Mouse (Mus musculus): ENCODE results near the gene Acsl1. TPM values are rescaled to one million over a fixed set of nuclear protein-coding genes. Genes with fewer than 3 reads are reported as not detected.
"Not testable (repeated sequence)": the region's sequence is repeated elsewhere in the genome, so short reads cannot be mapped to it uniquely, and the experiment has no call there.

Gene Acsl1
- polyA plus RNA-seq, 1 experiment: 23.2 TPM

DNA sequence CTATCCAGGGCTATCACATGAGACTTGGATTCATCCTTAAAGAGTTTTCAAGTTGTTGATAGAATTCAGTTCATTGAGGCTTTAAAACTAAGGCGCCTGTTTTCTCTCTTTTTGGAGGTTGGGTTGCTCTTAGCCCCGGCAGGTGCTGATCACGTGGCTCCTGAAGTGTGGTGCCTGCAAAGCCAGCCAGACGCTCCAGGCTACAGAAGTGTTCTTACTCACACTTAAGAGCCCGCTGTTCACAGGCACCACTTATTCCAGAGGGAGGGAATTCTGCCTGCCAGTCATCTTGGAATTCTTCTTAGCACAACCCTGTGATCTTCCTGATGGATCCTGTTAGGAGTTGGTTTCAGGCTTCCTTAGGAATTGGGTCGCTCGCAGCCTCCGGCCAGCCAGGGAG is 97.1 kb downstream of the Acsl1 start:
- Histone ChIP-seq H3K4me1 (ENCODE audit: control insufficient read depth, insufficient read depth, low read length) (no peaks in the 10 kb centered on the region), H3K27ac (ENCODE audit: insufficient read depth, low read depth, low read length) (no peak overlapping the region), H3K4me3 (ENCODE audit: insufficient read depth, low read length) (no peak overlapping the region)
- no peak for TF ChIP-seq CTCF (IDR thresholded peaks at IDR 0.05; ENCODE audit: low read depth, low read length)
- no peak for TF ChIP-seq POLR2A (IDR thresholded peaks at IDR 0.05; ENCODE audit: borderline replicate concordance, low read depth, low read length)

DNA sequence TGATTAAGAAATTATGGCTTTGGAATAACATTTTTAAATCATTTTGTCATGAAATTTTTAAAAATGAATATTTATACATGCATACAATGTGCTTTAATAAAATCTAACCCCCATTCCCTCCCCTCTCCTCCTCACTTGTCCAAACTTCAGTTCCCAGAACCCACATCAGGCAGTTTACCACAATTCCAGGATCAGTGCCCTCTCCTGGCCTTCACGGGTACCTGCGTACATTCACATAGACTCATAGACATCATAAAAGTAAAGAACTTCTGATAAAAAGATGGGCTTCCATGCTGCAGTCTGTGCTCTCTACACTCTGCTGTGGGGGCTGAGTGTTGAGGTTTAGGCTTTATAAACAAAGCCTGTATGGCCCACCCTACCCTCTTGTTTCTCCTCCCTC is 98.1 kb downstream of the Acsl1 start:
- Histone ChIP-seq H3K4me1 (ENCODE audit: control insufficient read depth, insufficient read depth, low read length) (no peaks in the 10 kb centered on the region), H3K27ac (ENCODE audit: insufficient read depth, low read depth, low read length) (no peak overlapping the region), H3K4me3 (ENCODE audit: insufficient read depth, low read length) (no peak overlapping the region)
- TF ChIP-seq POLR2A (IDR thresholded peaks at IDR 0.05; ENCODE audit: borderline replicate concordance, low read depth, low read length) (no peak), CTCF (IDR thresholded peaks at IDR 0.05; ENCODE audit: low read depth, low read length) (no peak)

DNA sequence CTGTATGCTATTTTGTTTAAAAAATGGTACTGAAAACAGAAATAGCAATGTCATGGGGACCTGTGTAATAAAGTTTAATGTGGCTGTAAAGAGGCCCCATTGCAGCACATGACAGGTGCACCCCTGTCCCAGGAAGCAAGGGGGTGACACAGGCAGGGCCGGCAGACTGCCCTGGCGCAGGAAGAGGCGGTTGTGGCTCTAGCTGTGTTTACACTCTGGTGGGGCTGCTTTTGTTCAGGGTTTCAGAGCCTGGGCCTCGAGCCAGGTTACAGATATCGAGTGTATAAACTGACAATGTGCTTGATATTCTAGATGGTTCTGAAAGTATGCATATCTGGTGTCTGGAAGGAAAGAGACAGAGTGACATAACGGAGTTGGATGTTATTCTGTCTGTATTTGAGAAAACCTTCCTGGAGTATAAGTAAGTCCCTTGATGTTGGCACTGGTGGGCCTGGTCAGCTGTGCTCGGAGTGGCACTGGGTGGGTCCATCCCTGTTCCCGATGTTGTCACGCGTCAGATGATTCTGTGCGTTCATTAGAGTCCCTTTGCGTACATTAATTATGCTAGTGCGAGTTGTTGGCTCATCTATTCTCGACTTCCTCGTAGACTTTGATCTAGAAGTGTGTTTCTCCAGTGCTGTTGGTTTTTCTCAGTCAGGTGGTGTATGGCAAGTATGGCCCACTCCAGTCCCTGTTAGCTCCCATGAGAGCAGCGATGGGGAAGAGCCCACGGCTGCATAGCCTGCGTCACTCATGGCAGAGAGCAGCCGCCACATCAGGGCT is 99.0 kb downstream of the Acsl1 start:
- Histone ChIP-seq H3K27ac (ENCODE audit: insufficient read depth, low read depth, low read length) (no peak overlapping the region), H3K4me1 (ENCODE audit: control insufficient read depth, insufficient read depth, low read length) (no peaks in the 10 kb centered on the region), H3K4me3 (ENCODE audit: insufficient read depth, low read length) (no peak overlapping the region)
- no peak for TF ChIP-seq CTCF (IDR thresholded peaks at IDR 0.05; ENCODE audit: low read depth, low read length)
- TF ChIP-seq POLR2A (IDR thresholded peaks at IDR 0.05; ENCODE audit: borderline replicate concordance, low read depth, low read length): no peak

DNA sequence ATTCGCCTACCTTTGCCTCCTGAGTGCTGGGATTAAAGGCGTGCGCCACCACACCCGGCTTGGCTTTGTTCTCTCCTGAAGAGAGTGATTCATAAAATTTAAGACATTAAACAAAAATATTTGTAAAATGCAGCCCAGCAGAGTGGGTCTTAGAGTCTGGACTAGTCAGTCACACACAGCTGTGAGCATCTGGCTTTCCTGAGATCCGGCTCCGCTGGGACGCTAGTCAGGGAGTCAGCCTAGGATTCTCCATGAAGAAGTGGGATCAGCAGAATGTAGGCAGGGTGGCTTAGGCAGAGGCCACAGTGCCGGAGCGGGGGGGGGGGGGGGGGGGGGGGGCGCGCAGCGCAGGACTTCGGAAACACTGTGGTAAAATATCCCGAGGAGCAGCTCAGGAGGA is 99.8 kb downstream of the Acsl1 start:
- no peaks in the 10 kb centered on the region for H3K4me1 ChIP-seq (ENCODE audit: control insufficient read depth, insufficient read depth, low read length)
- TF ChIP-seq CTCF (IDR thresholded peaks at IDR 0.05; ENCODE audit: low read depth, low read length) (no peak), POLR2A (IDR thresholded peaks at IDR 0.05; ENCODE audit: borderline replicate concordance, low read depth, low read length) (no peak)
- no peak overlapping the region for H3K4me3 ChIP-seq (ENCODE audit: insufficient read depth, low read length)
- no peak overlapping the region for H3K27ac ChIP-seq (ENCODE audit: insufficient read depth, low read depth, low read length)

DNA sequence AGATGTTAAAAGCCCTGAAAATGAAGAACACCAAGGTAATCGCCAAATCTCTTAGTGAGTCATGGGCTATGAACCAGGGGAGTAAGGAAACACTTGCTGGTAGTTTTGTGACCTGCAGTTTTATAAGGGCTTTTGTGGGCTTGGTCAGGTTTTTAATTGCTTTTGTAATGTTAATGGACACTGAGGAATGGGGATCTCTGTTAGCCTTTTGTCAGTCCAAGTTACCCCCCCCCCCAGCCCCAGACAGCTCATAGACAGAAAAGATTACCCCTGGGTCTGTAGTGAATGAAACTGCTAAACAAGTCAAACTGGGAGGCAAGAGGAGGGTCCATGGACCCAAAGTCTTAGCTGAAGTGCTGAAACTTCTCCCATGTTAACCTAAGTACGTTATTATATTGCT is 102.6 kb downstream of the Acsl1 start:
- no peak overlapping the region for H3K27ac ChIP-seq (ENCODE audit: insufficient read depth, low read depth, low read length)
- TF ChIP-seq POLR2A (IDR thresholded peaks at IDR 0.05; ENCODE audit: borderline replicate concordance, low read depth, low read length) (no peak), CTCF (IDR thresholded peaks at IDR 0.05; ENCODE audit: low read depth, low read length) (no peak)
- no peak overlapping the region for H3K4me3 ChIP-seq (ENCODE audit: insufficient read depth, low read length)
- no peaks in the 10 kb centered on the region for H3K4me1 ChIP-seq (ENCODE audit: control insufficient read depth, insufficient read depth, low read length)

DNA sequence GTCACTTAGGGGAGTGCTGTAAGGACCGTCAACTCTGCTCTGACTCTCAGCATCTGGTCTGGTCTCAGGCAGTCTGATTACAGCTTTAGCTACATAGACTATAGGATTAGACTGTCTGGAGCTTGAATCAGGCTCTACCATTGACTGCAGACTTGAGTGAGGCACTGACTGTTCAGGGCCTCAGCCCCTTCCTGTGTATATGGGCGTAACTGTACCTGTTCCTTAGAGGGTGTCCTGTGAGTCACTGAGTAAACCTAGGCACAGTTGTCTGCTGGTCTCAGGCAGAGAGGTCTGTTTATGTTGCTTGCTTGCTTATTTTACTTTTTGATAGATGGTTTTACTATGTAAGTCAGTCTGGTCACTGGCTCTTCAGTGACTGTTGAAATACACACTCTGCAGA is 103.1 kb downstream of the Acsl1 start:
- H3K4me1 ChIP-seq (ENCODE audit: control insufficient read depth, insufficient read depth, low read length): no peaks in the 10 kb centered on the region
- TF ChIP-seq CTCF (IDR thresholded peaks at IDR 0.05; ENCODE audit: low read depth, low read length): no peak
- no peak for TF ChIP-seq POLR2A (IDR thresholded peaks at IDR 0.05; ENCODE audit: borderline replicate concordance, low read depth, low read length)
- no peak overlapping the region for H3K27ac ChIP-seq (ENCODE audit: insufficient read depth, low read depth, low read length)
- no peak overlapping the region for H3K4me3 ChIP-seq (ENCODE audit: insufficient read depth, low read length)

DNA sequence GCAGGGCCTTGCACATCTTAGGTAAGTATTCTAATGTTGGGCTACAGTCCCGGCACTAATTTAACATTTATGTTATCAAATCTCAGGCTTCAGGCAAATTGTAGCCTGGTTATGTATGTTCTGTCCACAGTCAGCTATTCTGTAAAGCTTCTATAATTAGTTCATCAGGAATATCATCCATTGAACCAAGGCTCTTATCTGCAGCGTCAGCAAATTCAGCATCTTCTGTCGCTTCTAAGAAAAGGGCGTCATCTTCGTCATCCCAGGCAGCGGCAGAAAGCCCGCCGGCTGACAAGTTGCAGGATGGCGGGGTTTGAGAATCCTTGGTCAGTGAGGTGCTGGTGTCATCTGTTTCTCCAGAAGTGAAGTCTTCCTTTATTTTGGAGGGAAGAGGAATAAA is 108.0 kb downstream of the Acsl1 start:
- no peak for TF ChIP-seq CTCF (IDR thresholded peaks at IDR 0.05; ENCODE audit: low read depth, low read length)
- no peak for TF ChIP-seq POLR2A (IDR thresholded peaks at IDR 0.05; ENCODE audit: borderline replicate concordance, low read depth, low read length)
- Histone ChIP-seq H3K4me1 (ENCODE audit: control insufficient read depth, insufficient read depth, low read length) (peaks cover 2% of the 10 kb centered on the region; the same call in 1 of the 2 replicates), H3K27ac (ENCODE audit: insufficient read depth, low read depth, low read length) (no peak overlapping the region), H3K4me3 (ENCODE audit: insufficient read depth, low read length) (no peak overlapping the region)

DNA sequence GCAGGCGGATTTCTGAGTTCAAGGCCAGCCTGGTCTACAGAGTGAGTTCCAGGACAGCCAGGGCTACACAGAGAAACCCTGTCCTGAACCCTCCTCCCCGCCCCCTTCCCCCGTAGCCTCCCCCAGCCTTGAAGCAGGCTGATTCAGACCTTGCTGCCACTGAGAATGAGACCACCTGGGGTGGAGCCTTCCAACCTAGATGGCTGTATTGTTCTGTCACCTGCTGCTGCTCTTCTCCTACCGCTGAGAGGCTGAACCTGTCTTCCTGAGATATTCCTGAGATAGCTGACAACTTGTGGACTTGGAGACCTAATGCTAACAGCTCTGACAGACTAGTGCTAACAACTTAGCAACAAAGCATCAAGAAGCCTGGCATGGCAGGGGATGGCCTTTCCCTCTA is 113.5 kb downstream of the Acsl1 start:
- H3K4me3 ChIP-seq (ENCODE audit: insufficient read depth, low read length); H3K4me1 ChIP-seq (ENCODE audit: control insufficient read depth, insufficient read depth, low read length); H3K27ac ChIP-seq (ENCODE audit: insufficient read depth, low read depth, low read length): not testable (repeated sequence)

DNA sequence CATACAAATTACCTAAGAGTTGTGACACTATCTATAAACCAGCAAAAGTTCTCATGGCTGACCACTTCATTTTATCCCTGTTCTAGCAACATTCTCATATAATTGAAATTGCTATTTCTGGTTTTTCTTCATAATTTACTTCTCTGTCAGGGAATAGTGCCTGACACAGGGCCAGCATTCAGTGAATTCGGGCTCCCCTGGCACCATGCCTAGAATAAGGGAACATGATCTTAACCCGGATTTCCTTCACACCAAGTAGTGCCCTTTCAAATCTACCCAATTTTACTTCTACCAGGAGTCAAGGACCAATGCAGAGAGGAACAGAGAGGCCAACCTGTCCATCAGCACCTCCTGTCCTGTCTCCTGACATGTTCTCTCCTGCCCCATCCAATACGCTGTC is 114.7 kb downstream of the Acsl1 start:
- TF ChIP-seq CTCF (IDR thresholded peaks at IDR 0.05; ENCODE audit: low read depth, low read length): no peak
- no peak for TF ChIP-seq POLR2A (IDR thresholded peaks at IDR 0.05; ENCODE audit: borderline replicate concordance, low read depth, low read length)

More for the DNA sequence above, 114.7 kb downstream of the Acsl1 start:
- H3K4me3 ChIP-seq (ENCODE audit: insufficient read depth, low read length): no peak overlapping the region
- H3K27ac ChIP-seq (ENCODE audit: insufficient read depth, low read depth, low read length): no peak overlapping the region
- H3K4me1 ChIP-seq (ENCODE audit: control insufficient read depth, insufficient read depth, low read length): peaks cover 4% of the 10 kb centered on the region

Other genes starting within 250 kb of the Acsl1 start
- gene Helt, start 176.4 kb upstream of the Acsl1 start, polyA plus RNA-seq (2012; ENCODE audit: insufficient read depth, insufficient read length, missing spikeins): not detected in 2 replicates
- 15.1 and 16.7 TPM in 2 replicates for gene Cenpu, start 81.0 kb downstream of the Acsl1 start, polyA plus RNA-seq (2012; ENCODE audit: insufficient read depth, insufficient read length, missing spikeins)
- 16.6 and 21.3 TPM in 2 replicates for gene Primpol, start 146.2 kb downstream of the Acsl1 start, polyA plus RNA-seq (2012; ENCODE audit: insufficient read depth, insufficient read length, missing spikeins)
- 36.5 and 37.3 TPM in 2 replicates for gene Casp3, start 146.3 kb downstream of the Acsl1 start, polyA plus RNA-seq (2012; ENCODE audit: insufficient read depth, insufficient read length, missing spikeins)

Data from bone marrow macrophage, adult 2 months (primary cell).